Mouse (Mus musculus): ENCODE data around the gene C4b. TPM values are rescaled to one million over a fixed set of nuclear protein-coding genes. Genes with fewer than 3 reads are reported as not detected.
A peak's percentile ranks its signal among the peaks of the same experiment; 100 is the strongest.

C4b gene
- polyA plus RNA-seq, 1 experiment from 2014 or later: not detected

GRCm38 (mm10) chr17:34684253-34684893 is 59.3 kb downstream of the C4b start:
- ATAC-seq (ENCODE audit: insufficient read depth): peak; percentile 18; the same call in 1 of the 2 replicates
- TF ChIP-seq CTCF (IDR thresholded peaks at IDR 0.05; ENCODE audit: low read depth): no peak

GRCm38 (mm10) chr17:34683686-34684220 is 59.9 kb downstream of the C4b start:
- no peak for TF ChIP-seq CTCF (IDR thresholded peaks at IDR 0.05; ENCODE audit: low read depth)
- Histone ChIP-seq H3K27ac (ENCODE audit: low read depth) (no peak overlapping the region), H3K36me3 (ENCODE audit: insufficient read depth) (no peaks in the 10 kb centered on the region), H3K9me3 (ENCODE audit: low read depth, low read length) (no peaks in the 10 kb centered on the region), H3K4me3 (ENCODE audit: low read depth, low read length) (no peak overlapping the region), H3K9ac (no peak overlapping the region), H3K27me3 (ENCODE audit: insufficient read depth, low read length) (peaks cover 11% of the 10 kb centered on the region), H3K4me1 (ENCODE audit: insufficient read depth) (peaks cover 26% of the 10 kb centered on the region), H3K4me2 (no peak overlapping the region)
- 57% methylated on average over 10 of the region's 10 CpGs for WGBS
- DNase-seq (no peak), ATAC-seq (ENCODE audit: insufficient read depth) (no peak)

More at GRCm38 (mm10) chr17:34684253-34684893, 59.3 kb downstream of the C4b start:
- DNase-seq: peak; percentile 31
- no peak overlapping the region for H3K4me3 ChIP-seq (ENCODE audit: low read depth, low read length)
- 41% methylated on average over 9 of the region's 9 CpGs for WGBS
- H3K9ac ChIP-seq: no peak overlapping the region
- H3K9me3 ChIP-seq (ENCODE audit: low read depth, low read length): no peaks in the 10 kb centered on the region
- H3K36me3 ChIP-seq (ENCODE audit: insufficient read depth): no peaks in the 10 kb centered on the region
- peaks cover 10% of the 10 kb centered on the region for H3K27me3 ChIP-seq (ENCODE audit: insufficient read depth, low read length)
- peaks cover 26% of the 10 kb centered on the region for H3K4me1 ChIP-seq (ENCODE audit: insufficient read depth)
- H3K27ac ChIP-seq (ENCODE audit: low read depth): no peak overlapping the region
- no peak overlapping the region for H3K4me2 ChIP-seq

- Histone ChIP-seq H3K27ac (ENCODE audit: low read depth) (no peak overlapping the region), H3K27me3 (ENCODE audit: insufficient read depth, low read length) (peaks cover 11% of the 10 kb centered on the region), H3K36me3 (ENCODE audit: insufficient read depth) (no peaks in the 10 kb centered on the region), H3K4me3 (ENCODE audit: low read depth, low read length) (no peak overlapping the region), H3K9me3 (ENCODE audit: low read depth, low read length) (no peaks in the 10 kb centered on the region), H3K4me1 (ENCODE audit: insufficient read depth) (peaks cover 26% of the 10 kb centered on the region), H3K9ac (no peak overlapping the region), H3K4me2 (no peak overlapping the region)
- no peak for TF ChIP-seq CTCF (IDR thresholded peaks at IDR 0.05; ENCODE audit: low read depth)
- ATAC-seq (ENCODE audit: insufficient read depth) (no peak), DNase-seq (no peak)
- 58% methylated on average over 8 of the region's 8 CpGs for WGBS
Measured at GRCm38 (mm10) chr17:34683179-34683578, 60.5 kb downstream of the C4b start.

- H3K27me3 ChIP-seq (ENCODE audit: insufficient read depth, low read length): peaks cover 12% of the 10 kb centered on the region
- DNase-seq (no peak), ATAC-seq (ENCODE audit: insufficient read depth) (no peak)
- H3K4me2 ChIP-seq: no peak overlapping the region
- no peak overlapping the region for H3K4me3 ChIP-seq (ENCODE audit: low read depth, low read length)
- H3K9me3 ChIP-seq (ENCODE audit: low read depth, low read length): no peaks in the 10 kb centered on the region
- peaks cover 26% of the 10 kb centered on the region for H3K4me1 ChIP-seq (ENCODE audit: insufficient read depth)
- H3K27ac ChIP-seq (ENCODE audit: low read depth): no peak overlapping the region
- WGBS: 61% methylated on average over 11 of the region's 11 CpGs
- no peak for TF ChIP-seq CTCF (IDR thresholded peaks at IDR 0.05; ENCODE audit: low read depth)
- no peak overlapping the region; the same call in 1 of the 2 replicates for H3K9ac ChIP-seq
- H3K36me3 ChIP-seq (ENCODE audit: insufficient read depth): no peaks in the 10 kb centered on the region
Measured at GRCm38 (mm10) chr17:34681881-34682536, 61.7 kb downstream of the C4b start.

- Histone ChIP-seq H3K9ac (no peak overlapping the region), H3K4me3 (ENCODE audit: low read depth, low read length) (no peak overlapping the region), H3K27me3 (ENCODE audit: insufficient read depth, low read length) (peaks cover 18% of the 10 kb centered on the region), H3K4me1 (ENCODE audit: insufficient read depth) (peaks cover 26% of the 10 kb centered on the region), H3K36me3 (ENCODE audit: insufficient read depth) (no peaks in the 10 kb centered on the region), H3K4me2 (no peak overlapping the region), H3K27ac (ENCODE audit: low read depth) (no peak overlapping the region), H3K9me3 (ENCODE audit: low read depth, low read length) (no peaks in the 10 kb centered on the region)
- no peak for TF ChIP-seq CTCF (IDR thresholded peaks at IDR 0.05; ENCODE audit: low read depth)
- DNase-seq: no peak
- no peak for ATAC-seq (ENCODE audit: insufficient read depth)
- WGBS: 66% methylated on average over 17 of the region's 17 CpGs
Measured at GRCm38 (mm10) chr17:34681132-34681571, 62.5 kb downstream of the C4b start.

GRCm38 (mm10) chr17:34680621-34681020 is 63.1 kb downstream of the C4b start:
- Histone ChIP-seq H3K9me3 (ENCODE audit: low read depth, low read length) (no peaks in the 10 kb centered on the region), H3K27ac (ENCODE audit: low read depth) (no peak overlapping the region), H3K36me3 (ENCODE audit: insufficient read depth) (no peaks in the 10 kb centered on the region), H3K9ac (no peak overlapping the region), H3K27me3 (ENCODE audit: insufficient read depth, low read length) (peaks cover 19% of the 10 kb centered on the region), H3K4me1 (ENCODE audit: insufficient read depth) (peaks cover 22% of the 10 kb centered on the region), H3K4me2 (no peak overlapping the region), H3K4me3 (ENCODE audit: low read depth, low read length) (no peak overlapping the region)
- no peak for DNase-seq
- TF ChIP-seq CTCF (IDR thresholded peaks at IDR 0.05; ENCODE audit: low read depth): no peak
- 71% methylated on average over 4 of the region's 4 CpGs for WGBS
- ATAC-seq (ENCODE audit: insufficient read depth): no peak

- no peak overlapping the region for H3K9ac ChIP-seq
- WGBS: 76% methylated on average over 26 of the region's 26 CpGs
- H3K9me3 ChIP-seq (ENCODE audit: low read depth, low read length): no peaks in the 10 kb centered on the region
- ATAC-seq (ENCODE audit: insufficient read depth) (no peak), DNase-seq (no peak)
- no peak overlapping the region for H3K4me3 ChIP-seq (ENCODE audit: low read depth, low read length)
- no peak overlapping the region for H3K27ac ChIP-seq (ENCODE audit: low read depth)
- H3K4me2 ChIP-seq: no peak overlapping the region
- no peaks in the 10 kb centered on the region for H3K36me3 ChIP-seq (ENCODE audit: insufficient read depth)
- peaks cover 18% of the 10 kb centered on the region; the same call in 1 of the 2 replicates for H3K4me1 ChIP-seq (ENCODE audit: insufficient read depth)
- TF ChIP-seq CTCF (IDR thresholded peaks at IDR 0.05; ENCODE audit: low read depth): no peak
- H3K27me3 ChIP-seq (ENCODE audit: insufficient read depth, low read length): peaks cover 19% of the 10 kb centered on the region
Measured at GRCm38 (mm10) chr17:34680191-34680590, 63.5 kb downstream of the C4b start.

Small RNA genes lying within 50 kb of the gene (microRNA-seq; reads per million reads assigned to microRNA genes)
- gene Gm27471 (ENCODE audit: borderline number of aligned reads): not detected

Other genes with a start within 250 kb of the C4b start
- gene Btnl6, start 226.5 kb downstream of the C4b start, polyA plus RNA-seq (2014; fragmentation: Nextera tagmentation; extraction: Ambion mirVana): not detected in 2 replicates
- gene Notch4, start 179.6 kb downstream of the C4b start, polyA plus RNA-seq (2014; fragmentation: Nextera tagmentation; extraction: Ambion mirVana): 8.5 and 9.0 TPM in 2 replicates
- 13.6 and 14.5 TPM in 2 replicates for gene Gpsm3, start 154.1 kb downstream of the C4b start, polyA plus RNA-seq (2014; fragmentation: Nextera tagmentation; extraction: Ambion mirVana)
- 10.1 and 10.4 TPM in 2 replicates for gene Pbx2, start 152.6 kb downstream of the C4b start, polyA plus RNA-seq (2014; fragmentation: Nextera tagmentation; extraction: Ambion mirVana)
- 64.7 and 74.6 TPM in 2 replicates for gene Ager, start 146.0 kb downstream of the C4b start, polyA plus RNA-seq (2014; fragmentation: Nextera tagmentation; extraction: Ambion mirVana)
- 78.7 and 84.9 TPM in 2 replicates for gene Rnf5, start 140.2 kb downstream of the C4b start, polyA plus RNA-seq (2014; fragmentation: Nextera tagmentation; extraction: Ambion mirVana)
- gene Agpat1, start 139.6 kb downstream of the C4b start, polyA plus RNA-seq (2014; fragmentation: Nextera tagmentation; extraction: Ambion mirVana): 52.5 and 54.1 TPM in 2 replicates
- 1.5 and 2.1 TPM in 2 replicates for gene Egfl8, start 127.9 kb downstream of the C4b start, polyA plus RNA-seq (2014; fragmentation: Nextera tagmentation; extraction: Ambion mirVana)
- gene Ppt2, start 115.4 kb downstream of the C4b start, polyA plus RNA-seq (2014; fragmentation: Nextera tagmentation; extraction: Ambion mirVana): 24.5 and 25.6 TPM in 2 replicates
- 0.14 TPM in 1 of 2 replicates, not detected in the other for gene Prrt1, start 114.3 kb downstream of the C4b start, polyA plus RNA-seq (2014; fragmentation: Nextera tagmentation; extraction: Ambion mirVana)
- gene Fkbpl, start 99.1 kb downstream of the C4b start, polyA plus RNA-seq (2014; fragmentation: Nextera tagmentation; extraction: Ambion mirVana): 9.7 and 11.1 TPM in 2 replicates
- 66.5 and 74.8 TPM in 2 replicates for gene Atf6b, start 96.7 kb downstream of the C4b start, polyA plus RNA-seq (2014; fragmentation: Nextera tagmentation; extraction: Ambion mirVana)
- gene Tnxb, start 73.3 kb downstream of the C4b start, polyA plus RNA-seq (2014; fragmentation: Nextera tagmentation; extraction: Ambion mirVana): 0.38 and 0.45 TPM in 2 replicates
- not detected in 2 replicates for gene Cyp21a1, start 60.7 kb upstream of the C4b start, polyA plus RNA-seq (2014; fragmentation: Nextera tagmentation; extraction: Ambion mirVana)
- gene Stk19, start 93.1 kb upstream of the C4b start, polyA plus RNA-seq (2014; fragmentation: Nextera tagmentation; extraction: Ambion mirVana): 22.2 and 25.0 TPM in 2 replicates
- gene Dxo, start 93.1 kb upstream of the C4b start, polyA plus RNA-seq (2014; fragmentation: Nextera tagmentation; extraction: Ambion mirVana): 56.0 and 71.5 TPM in 2 replicates
- 44.6 and 50.3 TPM in 2 replicates for gene Skiv2l, start 106.3 kb upstream of the C4b start, polyA plus RNA-seq (2014; fragmentation: Nextera tagmentation; extraction: Ambion mirVana)
- gene Nelfe, start 106.5 kb upstream of the C4b start, polyA plus RNA-seq (2014; fragmentation: Nextera tagmentation; extraction: Ambion mirVana): 110 and 115 TPM in 2 replicates
- gene Cfb, start 118.6 kb upstream of the C4b start, polyA plus RNA-seq (2014; fragmentation: Nextera tagmentation; extraction: Ambion mirVana): 1.8 and 2.5 TPM in 2 replicates
- 0.81 and 1.2 TPM in 2 replicates for gene Zbtb12, start 135.6 kb upstream of the C4b start, polyA plus RNA-seq (2014; fragmentation: Nextera tagmentation; extraction: Ambion mirVana)
- gene Gm20547, start 138.2 kb upstream of the C4b start, polyA plus RNA-seq (2014; fragmentation: Nextera tagmentation; extraction: Ambion mirVana): not detected in 2 replicates
- 1.3 and 1.4 TPM in 2 replicates for gene C2, start 154.4 kb upstream of the C4b start, polyA plus RNA-seq (2014; fragmentation: Nextera tagmentation; extraction: Ambion mirVana)
- 64.1 and 71.0 TPM in 2 replicates for gene Ehmt2, start 154.6 kb upstream of the C4b start, polyA plus RNA-seq (2014; fragmentation: Nextera tagmentation; extraction: Ambion mirVana)
- gene Slc44a4, start 170.6 kb upstream of the C4b start, polyA plus RNA-seq (2014; fragmentation: Nextera tagmentation; extraction: Ambion mirVana): 0.42 and 0.55 TPM in 2 replicates
- gene Neu1, start 187.4 kb upstream of the C4b start, polyA plus RNA-seq (2014; fragmentation: Nextera tagmentation; extraction: Ambion mirVana): 10.6 and 11.6 TPM in 2 replicates
- 0.16 and 0.35 TPM in 2 replicates for gene Hspa1b, start 215.4 kb upstream of the C4b start, polyA plus RNA-seq (2014; fragmentation: Nextera tagmentation; extraction: Ambion mirVana)
- 1.3 TPM in 1 of 2 replicates, not detected in the other for gene Gm20481, start 226.0 kb upstream of the C4b start, polyA plus RNA-seq (2014; fragmentation: Nextera tagmentation; extraction: Ambion mirVana)
- 2.0 and 2.1 TPM in 2 replicates for gene Hspa1a, start 228.3 kb upstream of the C4b start, polyA plus RNA-seq (2014; fragmentation: Nextera tagmentation; extraction: Ambion mirVana)
- 0.83 and 1.1 TPM in 2 replicates for gene Hspa1l, start 228.8 kb upstream of the C4b start, polyA plus RNA-seq (2014; fragmentation: Nextera tagmentation; extraction: Ambion mirVana)
- 241 and 265 TPM in 2 replicates for gene Lsm2, start 238.0 kb upstream of the C4b start, polyA plus RNA-seq (2014; fragmentation: Nextera tagmentation; extraction: Ambion mirVana)